Mouse (Mus musculus): ENCODE measurements around the gene Olfr281.

The Olfr281 gene

DNA sequence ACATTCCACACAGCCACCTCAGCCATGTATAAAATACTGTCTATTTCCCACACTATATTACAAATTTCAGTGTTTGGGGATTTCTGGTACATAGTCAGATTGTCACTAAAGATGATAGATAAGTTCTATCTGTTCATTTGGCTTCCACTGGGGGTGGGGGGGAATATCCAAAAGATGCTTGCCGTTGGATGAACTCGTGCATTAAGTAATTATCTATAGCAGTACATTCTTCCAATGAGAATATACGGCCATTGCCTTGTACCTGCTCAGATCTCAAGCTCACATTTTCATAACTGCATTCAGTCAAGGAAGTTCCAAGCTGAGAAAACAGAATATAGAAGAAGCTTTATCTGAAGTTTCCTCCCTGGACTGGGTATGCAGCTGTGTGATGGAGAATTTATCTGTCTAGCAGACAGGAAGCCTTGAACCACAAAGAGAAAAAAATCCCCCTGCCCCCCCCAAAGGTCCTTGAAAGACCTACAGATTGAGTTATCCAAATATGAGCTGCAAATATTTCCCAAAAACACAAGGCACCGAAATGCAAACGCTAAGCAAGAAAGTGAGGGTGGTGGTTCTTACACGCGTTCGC, 34.1 kb downstream of the Olfr281 start:
- no peak for DNase-seq

DNA sequence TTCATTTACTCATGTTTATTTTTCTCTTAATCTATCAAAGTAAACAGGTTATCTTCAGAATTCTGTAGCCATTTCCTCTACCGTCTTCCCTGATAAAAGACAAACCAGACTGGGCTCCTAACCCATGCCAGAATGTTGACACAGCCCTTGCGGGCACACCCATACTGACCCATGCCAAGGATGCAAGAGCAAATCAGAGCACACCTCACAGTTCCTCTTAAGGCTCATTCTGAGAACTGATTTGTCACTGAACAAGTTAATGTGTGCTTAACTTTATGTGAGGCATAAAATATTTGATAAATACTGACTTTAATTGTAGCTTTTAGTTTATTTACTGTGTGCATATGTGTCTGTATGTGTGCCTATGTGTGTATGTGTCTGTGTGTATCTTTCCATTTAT, 38.9 kb downstream of the Olfr281 start:
- peak; percentile 57 for DNase-seq

DNA sequence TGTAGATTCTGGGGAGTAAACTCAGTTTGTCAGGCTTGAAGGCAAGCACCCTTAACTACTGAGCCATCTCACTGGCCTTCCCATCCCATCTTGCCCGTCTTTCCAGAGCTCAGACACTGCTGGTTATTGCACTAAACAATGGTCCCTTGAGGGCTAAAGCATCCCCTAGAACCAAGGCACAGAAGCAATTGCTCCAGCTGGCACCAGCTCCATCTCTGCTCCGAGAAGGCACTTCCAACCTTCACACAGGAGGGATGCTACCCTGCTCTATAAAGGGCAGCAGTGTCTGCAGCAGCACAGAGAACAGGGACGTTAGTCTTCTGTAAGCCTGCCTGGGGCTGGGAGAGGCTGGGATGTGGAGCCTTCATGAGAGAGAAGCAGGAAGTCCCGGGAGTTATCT, 39.7 kb downstream of the Olfr281 start, which contains the start of gene Olfr279:
TSS of gene Olfr279 (plus strand) at position 301 of the 400 bp plus-strand sequence.
- no peak for DNase-seq

DNA sequence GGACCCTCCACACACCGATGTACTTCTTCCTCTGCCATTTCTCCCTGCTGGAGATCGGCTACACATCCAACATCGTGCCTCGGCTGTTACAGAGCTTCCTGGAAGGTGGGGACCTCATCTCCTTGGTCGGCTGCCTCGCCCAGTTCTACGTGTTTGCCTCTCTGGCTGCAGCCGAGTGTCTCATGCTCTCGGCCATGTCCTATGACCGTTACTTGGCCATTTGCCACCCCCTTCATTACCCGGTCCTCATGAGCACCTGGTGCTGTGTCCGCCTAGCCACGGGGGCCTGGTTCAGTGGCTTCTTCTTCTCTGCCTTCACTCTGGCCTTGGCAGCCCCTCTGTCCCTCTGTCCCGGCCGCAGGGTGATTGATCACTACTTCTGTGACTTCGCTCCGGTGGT, 45.2 kb downstream of the Olfr281 start:
- DNase-seq, result no peak

DNA sequence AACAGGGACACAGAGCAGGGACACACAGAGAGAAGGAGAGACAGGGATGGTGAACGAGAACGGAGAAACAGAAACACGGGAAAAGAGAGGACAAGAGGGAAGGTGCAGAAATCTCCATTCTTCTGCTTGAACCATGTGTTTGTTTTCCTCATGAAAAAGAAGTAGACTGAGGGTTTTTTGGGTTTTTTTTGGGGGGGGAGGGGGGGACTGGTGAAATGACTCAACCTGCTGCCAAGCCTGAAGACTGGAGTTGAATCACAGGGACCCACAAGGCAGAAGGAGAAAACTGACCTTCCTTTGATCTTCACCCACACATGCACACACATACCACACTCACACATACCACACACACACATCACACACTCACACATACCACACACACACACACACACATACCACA, 50.9 kb downstream of the Olfr281 start:
- no peak for DNase-seq

DNA sequence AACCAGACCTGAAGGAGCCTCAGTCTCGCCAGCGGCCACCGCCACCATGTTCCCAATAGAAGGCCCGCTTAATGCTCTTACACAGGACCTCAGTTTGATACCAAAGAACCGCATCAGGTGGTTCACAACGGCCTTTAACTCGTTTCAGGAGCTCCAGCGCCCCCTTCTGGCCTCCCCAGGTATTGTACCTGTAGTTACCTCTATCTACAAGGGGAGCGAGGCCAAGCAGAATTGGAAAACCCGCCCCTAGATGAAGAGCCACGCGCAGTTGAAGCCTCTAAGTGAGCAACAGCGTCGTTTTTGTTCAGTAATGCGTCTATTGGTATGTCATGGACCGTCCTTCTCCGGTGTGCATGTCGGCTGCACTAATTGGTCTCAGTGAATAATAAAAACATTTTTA, 52.1 kb downstream of the Olfr281 start:
- DNase-seq, result peak; percentile 84

DNA sequence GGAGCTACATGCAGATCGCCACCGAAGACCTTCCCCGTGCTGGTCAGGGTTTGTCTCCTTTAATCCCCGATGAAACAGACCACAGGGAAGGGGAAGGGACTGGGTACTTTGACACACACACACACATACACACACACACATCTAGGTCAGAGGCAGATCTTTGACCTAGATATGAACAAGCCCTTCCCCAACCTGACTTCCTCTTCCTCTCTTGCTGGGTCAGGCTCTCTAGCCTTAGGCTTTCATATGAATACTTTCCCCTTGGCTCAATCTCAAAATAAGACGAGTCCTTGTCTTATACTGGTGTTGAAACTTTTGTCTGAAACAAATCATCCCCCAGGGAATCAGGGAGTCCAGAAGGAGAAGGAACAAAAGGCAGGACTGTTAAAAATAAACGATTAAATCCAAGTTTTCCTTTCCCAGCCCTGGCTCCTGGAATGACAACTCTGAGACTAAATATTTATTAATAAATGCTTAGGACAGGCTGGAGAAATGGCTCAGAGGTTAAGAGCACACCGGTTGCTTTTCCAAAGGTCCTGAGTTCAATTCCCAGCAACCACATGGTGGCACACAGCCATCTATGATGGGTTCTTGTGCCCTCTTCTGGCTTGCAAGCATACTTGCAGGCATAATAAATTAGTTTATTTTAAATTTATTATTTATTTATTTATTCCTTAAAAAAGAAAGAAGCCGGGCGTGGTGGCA, 54.0 kb downstream of the Olfr281 start:
- no peak for DNase-seq

DNA sequence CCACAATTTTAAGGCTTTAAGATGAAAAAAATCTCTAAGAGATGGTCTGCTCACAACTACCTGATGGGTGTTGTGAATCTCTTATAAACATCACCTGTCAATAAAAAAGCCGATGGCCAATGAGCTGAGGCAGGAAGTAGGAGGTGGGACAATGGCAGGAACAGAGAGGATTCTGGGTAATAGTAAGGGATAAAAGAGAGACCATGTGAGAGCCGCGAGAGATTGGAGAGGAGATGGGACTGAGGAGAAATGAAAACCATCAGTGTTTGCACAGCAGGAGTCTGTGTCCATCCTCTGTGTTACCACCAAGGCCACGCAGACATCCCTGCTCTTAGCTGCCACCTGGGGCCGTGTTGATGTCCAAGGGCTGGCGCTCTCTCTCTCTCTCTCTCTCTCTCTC, 54.9 kb downstream of the Olfr281 start:
- DNase-seq, result no peak

DNA sequence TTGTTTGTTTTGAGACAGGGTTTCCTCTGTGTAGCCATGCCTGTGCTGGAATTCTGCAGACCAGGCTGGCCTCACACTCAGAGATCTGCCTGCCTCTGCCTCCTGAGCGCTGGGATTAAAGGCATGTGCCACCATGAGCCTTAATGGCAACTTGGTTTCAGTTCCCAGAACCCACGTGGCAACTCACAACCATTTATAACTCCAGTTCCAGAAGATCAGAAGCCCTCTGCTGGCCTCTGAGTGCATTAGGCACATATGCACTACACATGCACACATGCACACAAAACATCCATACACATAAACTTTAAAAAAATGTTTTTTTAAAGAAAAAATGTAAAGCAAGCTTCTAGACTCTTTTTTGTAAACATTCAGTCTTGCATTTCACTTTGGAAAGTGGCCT, 57.0 kb downstream of the Olfr281 start:
- DNase-seq, result no peak

Measured in lung, postnatal 10 days (tissue).